Mouse (Mus musculus): ENCODE measurements around the gene Prdm16.

Prdm16 gene

GRCm38 (mm10) chr4:154480143-154480542 lies 156.5 kb downstream of the Prdm16 start:
- DNase-seq (ENCODE audit: low read depth, low spot score): no peak

DNA sequence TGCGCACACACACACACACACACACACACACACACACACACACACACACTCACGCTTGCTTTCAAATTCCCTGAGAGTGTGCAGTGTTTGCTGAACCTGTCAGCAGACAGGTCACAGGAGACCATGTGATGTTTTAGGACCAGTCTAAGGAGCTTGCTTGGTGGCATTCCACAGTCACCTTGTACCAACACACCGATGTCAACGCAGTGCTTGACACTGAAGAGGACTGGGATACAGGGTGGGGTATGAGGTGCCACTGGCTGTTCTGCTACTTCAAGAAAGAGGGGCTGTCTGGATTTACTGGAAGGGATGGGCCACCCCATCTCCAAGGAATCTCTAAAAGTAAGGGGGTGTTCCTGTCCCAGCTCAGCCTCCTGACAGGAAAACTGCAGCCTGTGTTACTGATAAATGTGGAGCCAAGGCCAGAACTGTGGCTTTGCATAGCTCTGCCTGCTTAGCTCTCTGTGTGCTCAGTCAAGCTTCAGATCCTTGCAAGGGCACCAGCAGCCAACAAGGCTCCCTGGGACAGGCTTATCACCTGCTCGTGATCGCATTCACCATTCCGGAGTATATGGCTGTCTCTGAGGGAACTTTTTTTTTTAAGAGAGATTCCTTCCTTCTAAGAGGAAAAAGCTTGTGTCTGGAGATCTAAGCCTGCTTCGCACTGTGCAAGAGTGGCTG lies 157.6 kb downstream of the Prdm16 start:
- no peak for DNase-seq (ENCODE audit: low read depth, low spot score)

DNA sequence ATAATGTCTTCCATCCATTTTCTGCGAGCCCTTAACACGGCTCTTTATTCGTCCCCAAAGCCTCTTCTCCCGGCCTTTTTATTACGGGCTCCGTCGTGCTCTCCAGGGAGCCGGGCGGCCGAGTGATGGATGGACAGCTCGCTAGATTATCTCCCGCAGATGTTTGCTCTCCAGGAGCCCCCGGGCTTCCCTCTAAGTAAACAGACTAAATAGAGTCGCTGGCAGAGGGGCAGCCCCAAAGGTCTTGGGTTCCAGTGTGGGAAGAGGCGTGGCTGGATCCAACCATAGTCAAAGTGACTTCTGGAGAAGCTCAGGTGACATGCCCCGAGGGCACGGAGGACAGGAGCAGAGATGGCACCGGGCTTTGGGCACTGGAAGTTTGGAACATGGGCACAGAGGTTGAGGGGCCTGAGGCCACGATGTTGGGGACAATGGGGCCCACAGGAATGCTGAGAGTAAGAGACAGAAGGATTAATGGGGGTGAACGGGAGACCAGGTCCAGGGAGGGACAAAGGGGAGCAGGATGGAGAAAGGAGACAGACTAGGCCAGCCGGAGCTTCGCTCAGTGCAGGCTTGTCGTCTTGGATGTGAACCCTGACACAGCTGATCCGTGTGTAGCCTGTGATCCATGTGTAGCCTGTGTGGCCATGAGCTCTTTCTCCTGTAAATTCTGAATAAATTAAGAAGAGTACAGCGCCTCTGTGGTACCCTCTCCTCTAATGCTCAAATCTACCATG lies 162.9 kb downstream of the Prdm16 start:
- DNase-seq (ENCODE audit: low read depth, low spot score): no peak

- no peak for DNase-seq (ENCODE audit: low read depth, low spot score)
These were observed 164.1 kb downstream of the Prdm16 start for GRCm38 (mm10) chr4:154472569-154472968.

DNA sequence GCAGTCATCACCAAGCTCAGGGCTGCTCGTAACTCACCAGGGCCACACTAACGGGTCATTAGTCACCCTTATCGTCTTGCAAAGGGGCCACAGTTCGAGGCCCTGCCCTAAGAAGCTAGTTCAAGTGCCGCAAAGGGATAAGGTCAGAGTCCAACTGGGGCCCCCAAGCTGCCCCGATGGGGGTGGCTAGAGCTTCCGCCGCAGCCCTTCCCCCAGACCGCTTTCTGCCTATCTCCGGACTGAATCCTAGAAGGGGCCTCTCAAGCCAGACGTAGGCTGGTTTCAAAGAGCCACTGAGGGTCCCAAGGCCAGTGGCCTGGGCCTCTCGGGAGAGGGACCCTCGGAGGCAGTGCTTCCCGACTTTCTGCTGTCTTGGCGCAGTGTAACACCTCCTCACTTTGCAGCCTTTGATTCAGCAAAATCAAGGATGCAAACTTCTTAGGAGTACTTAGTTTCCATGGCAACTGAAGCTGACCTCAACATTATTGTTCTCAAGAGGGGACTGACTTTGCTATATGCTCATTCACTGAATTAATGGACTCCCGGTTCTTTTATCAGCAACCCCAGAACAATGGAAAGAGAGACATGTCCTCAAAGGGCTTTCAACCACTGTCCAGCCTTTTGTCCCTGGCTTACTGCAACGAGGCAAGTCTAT lies 165.1 kb downstream of the Prdm16 start:
- DNase-seq (ENCODE audit: low read depth, low spot score): no peak

GRCm38 (mm10) chr4:154466305-154466704 lies 170.4 kb downstream of the Prdm16 start:
- DNase-seq (ENCODE audit: low read depth, low spot score): peak; percentile 43

DNA sequence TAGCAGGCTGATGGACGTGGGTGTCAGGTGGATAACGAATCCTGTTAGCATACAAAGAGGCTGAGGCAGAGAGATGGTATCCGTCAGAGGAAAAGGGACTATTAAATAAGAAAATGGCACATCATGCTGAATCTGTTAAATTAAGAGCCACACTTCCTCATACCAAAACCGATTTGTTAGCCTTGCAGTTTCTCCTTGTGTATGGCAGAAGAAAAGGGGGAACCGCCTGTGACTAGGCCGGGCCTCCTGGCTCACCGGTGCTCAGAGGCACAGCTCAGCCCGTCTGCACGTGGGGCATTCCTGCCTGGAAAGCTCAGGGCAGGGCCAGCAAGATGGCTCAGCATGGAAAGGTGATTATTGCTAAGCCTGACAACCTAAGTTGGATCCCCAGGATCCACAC lies 171.6 kb downstream of the Prdm16 start:
- DNase-seq (ENCODE audit: low read depth, low spot score): no peak

DNA sequence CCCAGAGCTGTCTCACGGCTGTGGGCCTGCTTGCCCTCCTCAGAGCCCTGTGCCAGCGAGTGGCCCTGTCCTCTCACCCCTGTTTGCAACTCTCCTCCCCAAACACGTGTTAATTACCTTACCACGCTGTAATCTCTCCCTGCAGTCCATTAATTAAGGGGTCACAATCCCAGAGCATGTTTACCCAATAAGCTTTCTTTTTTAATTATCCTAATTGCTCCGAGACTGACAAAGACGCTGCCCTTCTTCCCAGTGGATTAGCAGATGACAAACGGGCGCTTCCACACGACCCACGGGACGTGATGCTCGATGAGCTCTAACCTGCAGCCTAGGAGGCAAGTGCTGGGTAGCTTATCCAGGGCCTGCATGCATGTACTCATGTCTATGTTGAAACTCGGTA lies 176.7 kb downstream of the Prdm16 start:
- DNase-seq (ENCODE audit: low read depth, low spot score): no peak

DNA sequence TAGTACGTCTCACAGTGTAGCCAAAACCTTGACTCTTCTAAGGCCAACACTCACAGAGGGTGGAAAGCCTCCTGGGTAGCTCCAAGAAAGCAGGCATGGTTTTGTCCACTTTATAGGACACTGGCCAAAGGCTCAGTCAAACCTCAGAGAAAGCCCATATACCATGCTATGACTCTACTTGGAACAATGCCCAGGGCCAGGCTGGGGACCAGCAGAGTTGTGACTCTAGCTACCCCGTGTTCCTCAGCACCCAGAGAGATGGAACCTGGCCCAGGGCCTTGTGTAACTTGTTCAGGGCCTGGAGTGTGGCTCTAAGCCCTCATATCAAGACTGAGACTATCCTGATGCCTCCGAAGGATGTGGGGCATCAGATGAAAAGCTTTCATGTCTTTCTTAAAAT lies 178.9 kb downstream of the Prdm16 start:
- no peak for DNase-seq (ENCODE audit: low read depth, low spot score)

DNA sequence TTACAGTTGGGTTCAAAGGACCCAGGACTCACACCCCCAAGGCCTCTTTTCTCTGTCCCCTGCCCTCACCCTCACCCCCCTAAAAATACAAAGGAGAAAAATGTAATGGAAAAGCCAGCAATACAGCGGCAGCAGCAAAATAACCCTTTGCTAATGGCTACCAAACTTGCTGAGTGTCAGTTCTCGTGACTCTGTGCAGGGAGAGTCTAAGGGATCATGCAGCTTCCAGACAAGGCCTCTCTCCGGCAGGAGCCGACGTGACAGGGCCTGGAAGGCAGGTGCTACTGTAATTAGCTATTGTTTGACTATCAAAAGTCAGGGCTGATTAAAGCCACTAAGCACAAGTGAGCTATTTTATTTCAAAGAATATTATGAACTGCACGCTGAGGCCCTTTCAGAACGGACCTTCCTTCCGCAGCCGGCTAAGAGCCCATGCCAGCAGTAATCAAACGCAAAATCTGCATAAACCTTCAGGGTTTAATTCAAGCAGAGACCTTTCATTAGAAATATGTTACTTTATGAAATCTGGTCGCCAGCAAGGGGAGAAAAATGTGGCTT lies 180.3 kb downstream of the Prdm16 start:
- no peak for DNase-seq (ENCODE audit: low read depth, low spot score)

DNA sequence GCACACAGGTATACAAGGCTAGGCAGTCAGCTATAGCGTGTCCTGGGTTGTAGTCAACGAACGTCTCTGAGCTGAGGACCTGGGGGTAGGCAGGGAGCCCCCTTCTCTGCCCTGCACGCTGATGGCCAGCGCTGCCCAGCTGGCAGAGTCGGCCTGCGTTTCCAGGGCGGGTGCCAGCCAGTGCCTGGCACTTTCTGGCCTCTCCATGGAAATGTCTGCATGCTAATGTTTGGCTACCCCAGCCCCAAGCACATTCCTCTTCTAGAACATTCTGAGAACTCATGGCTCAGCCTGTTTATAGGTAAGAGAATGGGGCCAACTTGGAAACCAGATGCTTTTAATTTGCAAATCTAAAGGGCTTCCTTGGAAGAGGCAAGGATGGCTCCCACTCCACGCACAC lies 186.2 kb downstream of the Prdm16 start:
- DNase-seq (ENCODE audit: low read depth, low spot score): no peak

DNA sequence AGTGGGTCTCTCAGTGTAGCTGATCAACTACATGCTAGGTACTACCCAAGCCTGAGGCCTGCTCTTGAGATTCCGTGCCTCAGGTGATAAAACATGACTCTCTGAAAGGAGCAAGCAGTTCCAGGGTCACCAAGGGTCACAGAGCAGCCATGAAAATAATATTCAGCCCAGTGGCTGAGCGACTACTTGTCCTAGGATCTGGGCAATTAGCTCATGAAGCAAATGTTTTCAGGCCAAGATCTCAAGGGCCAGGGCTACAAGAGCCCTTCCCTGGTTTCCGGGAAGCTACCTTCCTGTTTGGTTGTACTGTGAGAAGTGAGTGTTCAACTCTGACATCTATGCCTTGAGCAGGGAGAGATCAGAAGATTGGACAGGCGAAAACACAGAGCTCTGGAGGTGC lies 186.6 kb downstream of the Prdm16 start:
- no peak for DNase-seq (ENCODE audit: low read depth, low spot score)

GRCm38 (mm10) chr4:154449343-154449742 lies 187.3 kb downstream of the Prdm16 start:
- no peak for DNase-seq (ENCODE audit: low read depth, low spot score)

DNA sequence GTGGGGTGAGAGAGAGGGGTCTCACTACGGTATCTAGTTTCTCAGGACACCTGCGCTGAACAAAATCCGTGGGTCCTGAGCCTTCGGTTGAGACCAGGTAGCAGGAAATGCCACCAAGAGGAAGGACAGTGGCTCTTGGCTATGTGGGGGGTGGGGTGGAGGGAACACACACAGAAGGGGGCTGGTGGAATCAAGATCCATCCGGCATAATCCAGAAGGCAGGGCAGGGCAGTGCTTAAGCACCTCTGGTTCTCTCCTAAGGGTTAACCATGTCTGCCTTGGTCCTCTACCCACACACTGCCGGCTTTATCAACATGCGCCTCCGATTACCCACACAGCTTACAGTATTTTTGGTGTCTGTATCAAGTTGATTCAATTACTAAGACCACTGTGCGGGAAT lies 191.0 kb downstream of the Prdm16 start:
- no peak for DNase-seq (ENCODE audit: low read depth, low spot score)

GRCm38 (mm10) chr4:154442645-154443304 lies 193.9 kb downstream of the Prdm16 start:
- DNase-seq (ENCODE audit: low read depth, low spot score): no peak

DNA sequence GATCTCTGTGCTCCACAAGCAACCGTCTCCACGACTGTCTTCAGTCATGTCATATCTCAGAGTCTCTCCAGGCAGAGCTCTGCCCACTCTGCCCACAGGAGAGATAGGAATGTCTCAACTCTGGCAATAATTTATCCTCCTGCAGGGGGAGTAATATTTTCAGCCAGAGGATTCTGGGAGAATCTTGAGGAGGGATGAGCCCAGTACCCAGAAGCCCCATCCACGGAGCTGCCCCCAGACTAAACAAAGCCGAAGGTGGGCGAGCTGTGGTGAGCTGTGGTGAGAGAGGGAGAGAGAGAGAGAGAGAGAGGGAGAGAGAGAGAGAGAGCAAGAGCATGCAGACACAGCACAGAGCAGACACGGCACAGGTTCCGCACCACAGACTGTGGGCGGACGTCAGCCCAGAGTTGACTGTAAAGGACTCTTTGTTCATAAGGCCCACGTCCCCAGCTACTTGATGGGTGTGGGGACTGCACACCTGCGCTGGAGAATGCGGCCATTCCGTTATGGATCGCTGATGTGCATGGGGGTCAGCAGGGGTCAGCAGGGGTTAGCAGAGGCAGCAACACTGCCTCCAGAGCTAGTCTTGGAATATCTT lies 197.1 kb downstream of the Prdm16 start:
- no peak for DNase-seq (ENCODE audit: low read depth, low spot score)

GRCm38 (mm10) chr4:154438610-154439009 lies 198.1 kb downstream of the Prdm16 start:
- no peak for DNase-seq (ENCODE audit: low read depth, low spot score)

DNA sequence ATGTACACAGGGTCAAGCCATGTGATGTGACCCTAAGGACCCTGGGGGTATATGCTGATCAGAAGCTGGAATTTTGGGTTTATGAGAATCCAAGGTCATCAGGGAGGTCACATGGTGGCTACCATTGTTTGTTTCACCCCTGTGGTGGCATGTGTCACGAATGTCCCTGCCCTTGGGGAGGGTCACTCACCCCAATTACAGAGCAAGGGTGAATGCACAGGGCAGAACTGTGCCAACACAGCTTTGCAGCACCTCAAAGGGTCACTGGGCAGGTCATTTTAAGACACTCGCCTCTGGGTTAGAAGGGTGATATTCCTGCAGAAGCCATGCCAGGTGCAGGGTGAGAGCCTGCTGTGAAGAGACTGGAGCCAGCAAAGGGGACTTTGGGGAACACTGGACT lies 206.9 kb downstream of the Prdm16 start:
- no peak for DNase-seq (ENCODE audit: low read depth, low spot score)

DNA sequence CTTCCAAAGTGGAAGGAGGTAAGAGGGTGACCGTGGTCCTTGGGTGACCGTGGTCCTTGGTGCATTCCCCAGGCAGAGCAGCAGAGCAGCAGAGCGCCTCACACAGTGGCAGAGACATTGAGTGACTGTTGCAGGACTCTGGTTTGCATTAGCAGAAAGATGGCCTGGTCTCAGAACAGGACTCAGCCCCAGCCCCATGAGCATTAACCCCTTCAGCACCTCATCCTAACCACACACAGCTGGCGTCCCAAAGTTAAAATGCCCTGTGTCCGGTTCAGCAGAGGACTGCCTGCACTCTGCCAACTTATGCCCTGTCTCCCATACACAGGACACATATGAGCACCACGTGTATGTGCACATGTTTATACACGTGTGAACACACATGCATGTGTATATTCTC lies 209.8 kb downstream of the Prdm16 start:
- DNase-seq (ENCODE audit: low read depth, low spot score): no peak

DNA sequence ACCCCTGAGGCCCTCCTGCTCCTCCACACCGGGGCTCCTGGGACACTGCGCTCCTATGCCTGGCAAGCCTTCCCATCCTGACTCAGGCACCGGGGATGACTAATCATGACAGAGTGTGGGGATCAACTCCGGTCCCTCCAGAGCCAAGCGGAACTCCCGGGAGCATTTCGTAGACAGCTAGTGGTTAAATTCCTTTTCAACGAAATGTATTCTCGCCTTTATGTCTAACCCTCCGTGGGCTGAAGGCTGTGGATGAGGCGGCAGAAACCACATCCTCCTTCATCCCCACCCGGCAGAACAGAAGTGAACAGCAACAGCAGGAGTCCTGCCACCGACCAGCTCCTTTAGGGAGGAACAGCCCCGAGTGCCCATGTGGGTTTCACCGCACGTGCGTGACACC lies 211.4 kb downstream of the Prdm16 start:
- no peak for DNase-seq (ENCODE audit: low read depth, low spot score)

GRCm38 (mm10) chr4:154424681-154425080 lies 212.0 kb downstream of the Prdm16 start:
- DNase-seq (ENCODE audit: low read depth, low spot score): no peak
